Mouse (Mus musculus) gastrocnemius, postnatal 14 days (tissue): Measurements from ENCODE around the gene Sgms1. TPM values are rescaled to one million over a fixed set of nuclear protein-coding genes. Genes with fewer than 3 reads are reported as not detected.

Source experiments
- DNase-seq: peaks from one replicate; pipeline ENCODE4 v3.0.0; 2021; ENCODE audit warnings: mixed read lengths
- intact Hi-C: fragments of 180-260 bp; cut with DNase I; formaldehyde crosslinking; loops from one replicate; pipeline ENCODE4 v1.15.1; 2025; ENCODE audit warnings: low total_unique reads
- total RNA-seq, 2 experiments: library from RNA; stranded (reverse); gene quantifications; 2 replicates each; pipeline ENCODE4 v1.2.3; 2021

Sgms1 gene
- total RNA-seq, 2 experiments from 2014 or later = 35.2 to 55.0 TPM

DNA sequence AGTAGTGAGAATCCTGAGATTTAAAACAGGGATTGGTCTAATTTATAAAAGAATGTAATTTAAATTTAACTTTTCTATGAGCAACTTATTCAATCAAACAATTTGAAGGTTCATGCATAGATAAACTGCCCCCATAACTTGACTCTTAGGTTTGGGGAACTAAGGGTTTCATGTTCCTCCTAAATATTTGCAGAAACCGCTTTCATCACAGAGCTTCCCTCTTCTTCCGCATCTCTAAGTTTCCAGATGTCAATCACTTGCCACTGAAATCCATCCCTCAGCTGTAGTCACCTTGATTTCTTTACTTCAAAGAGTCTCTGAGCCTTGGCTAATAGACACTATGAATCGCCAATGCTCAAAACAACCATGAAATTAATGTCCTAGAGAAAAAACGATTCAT is 130.5 kb downstream of the Sgms1 start:
- intact Hi-C loops = no loop called here
- no peak for DNase-seq

DNA sequence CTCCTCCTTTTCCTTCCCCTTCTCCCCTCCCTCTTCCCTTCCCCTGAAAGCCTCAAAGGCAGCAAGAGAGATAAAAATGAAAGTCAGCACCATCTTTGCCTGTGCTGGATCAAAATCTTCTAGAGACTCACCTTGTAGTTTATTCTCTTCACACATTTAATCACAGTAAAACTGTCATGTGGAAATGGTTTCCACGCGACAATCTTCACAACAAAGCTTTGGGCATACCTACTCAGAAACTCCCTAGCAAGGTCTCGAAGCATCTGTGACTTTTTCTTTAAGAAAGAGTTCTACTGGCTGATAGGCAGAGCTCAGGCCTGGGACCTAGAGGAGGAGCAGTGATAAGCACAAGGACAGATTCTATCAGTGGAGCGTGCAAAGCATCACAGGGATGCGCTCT is 131.4 kb downstream of the Sgms1 start:
- intact Hi-C loops = no loop called here
- no peak for DNase-seq

DNA sequence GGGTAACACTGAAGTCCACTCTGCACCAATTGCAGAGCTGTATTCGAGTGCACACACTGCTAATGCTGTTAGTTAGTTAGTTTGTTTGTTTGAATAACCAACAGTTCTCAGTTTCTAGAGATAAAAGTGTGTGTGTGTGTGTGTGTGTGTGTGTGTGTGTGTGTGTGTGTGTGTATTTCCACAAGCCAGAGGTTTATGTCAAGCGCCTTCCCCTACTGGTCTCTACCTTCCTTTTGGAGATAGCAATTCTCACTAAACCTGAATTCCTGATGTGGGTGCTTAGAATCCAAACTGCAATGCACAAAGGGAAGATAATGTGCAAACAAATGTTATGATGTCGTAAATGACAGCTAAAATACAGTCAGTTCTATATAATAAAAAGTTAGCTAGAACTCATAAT is 131.9 kb downstream of the Sgms1 start:
- intact Hi-C loops = no loop called here
- DNase-seq = no peak

DNA sequence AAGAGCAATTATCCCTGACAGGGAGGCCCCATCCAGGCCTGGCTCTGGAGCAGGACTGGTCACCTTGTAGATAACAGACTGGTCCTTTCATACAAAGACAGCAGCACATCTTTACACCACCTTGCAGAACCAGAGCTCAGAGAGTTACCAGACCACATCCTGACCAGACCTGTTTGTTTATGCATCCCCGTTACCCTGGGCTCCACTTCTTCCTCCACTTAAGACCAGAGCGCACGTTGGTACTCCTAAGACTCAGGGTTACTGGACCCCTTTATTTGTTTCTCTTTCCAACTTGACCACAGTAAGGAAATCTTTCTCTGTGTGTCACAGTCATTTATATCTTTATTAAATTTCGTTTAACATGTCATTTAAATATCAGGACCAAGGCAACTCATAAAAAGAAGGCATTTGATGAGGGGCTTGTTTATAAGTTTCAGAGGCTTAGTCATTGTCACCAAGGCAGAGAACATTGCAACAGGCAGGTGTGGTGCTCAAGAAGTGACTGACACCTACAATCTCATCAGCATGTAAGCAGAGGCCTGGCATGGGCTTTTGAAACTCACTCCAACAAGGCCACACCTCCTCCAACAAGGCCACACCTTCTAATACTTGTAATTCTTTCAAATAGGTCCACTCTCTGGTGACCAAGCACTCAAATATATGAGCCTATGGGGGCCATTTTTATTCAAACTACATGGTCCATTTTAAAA is 132.7 kb downstream of the Sgms1 start:
- no peak for DNase-seq
- intact Hi-C loops = no loop called here

DNA sequence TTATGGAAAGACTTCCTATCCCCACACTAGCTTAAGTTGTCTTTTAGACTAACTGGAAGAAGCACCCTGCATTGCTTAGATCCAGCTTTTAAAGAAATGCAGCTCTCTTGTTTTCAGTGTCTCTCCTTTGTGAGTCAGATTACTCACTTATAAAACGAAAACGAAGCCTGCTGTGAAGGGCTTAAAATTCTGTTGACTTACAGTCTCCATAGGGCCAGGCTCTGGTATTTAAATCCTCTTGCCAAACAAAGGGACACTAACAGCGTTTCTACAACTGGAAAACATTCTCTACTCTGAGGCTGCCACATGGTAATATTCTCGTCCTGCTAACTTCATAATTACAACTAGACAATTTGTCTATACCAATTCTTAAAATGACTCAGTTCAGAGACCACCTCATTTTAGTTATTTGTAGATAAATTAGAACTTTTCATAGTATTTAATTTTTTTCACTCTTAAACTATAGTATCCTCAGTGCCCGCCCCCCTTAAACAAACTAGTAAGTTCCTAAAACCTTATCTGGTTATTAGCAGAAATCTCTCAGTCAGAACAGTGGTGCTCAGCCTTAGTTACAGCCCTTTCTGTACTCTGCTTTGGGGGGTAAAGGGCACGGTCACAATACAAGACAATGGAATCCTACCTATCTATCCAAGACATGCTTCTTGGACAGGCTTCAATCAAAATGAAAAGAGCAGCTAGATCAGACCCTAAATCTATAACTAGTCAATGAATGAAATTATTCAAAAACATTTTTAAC is 133.9 kb downstream of the Sgms1 start:
- DNase-seq = no peak
- intact Hi-C loops = no loop called here

DNA sequence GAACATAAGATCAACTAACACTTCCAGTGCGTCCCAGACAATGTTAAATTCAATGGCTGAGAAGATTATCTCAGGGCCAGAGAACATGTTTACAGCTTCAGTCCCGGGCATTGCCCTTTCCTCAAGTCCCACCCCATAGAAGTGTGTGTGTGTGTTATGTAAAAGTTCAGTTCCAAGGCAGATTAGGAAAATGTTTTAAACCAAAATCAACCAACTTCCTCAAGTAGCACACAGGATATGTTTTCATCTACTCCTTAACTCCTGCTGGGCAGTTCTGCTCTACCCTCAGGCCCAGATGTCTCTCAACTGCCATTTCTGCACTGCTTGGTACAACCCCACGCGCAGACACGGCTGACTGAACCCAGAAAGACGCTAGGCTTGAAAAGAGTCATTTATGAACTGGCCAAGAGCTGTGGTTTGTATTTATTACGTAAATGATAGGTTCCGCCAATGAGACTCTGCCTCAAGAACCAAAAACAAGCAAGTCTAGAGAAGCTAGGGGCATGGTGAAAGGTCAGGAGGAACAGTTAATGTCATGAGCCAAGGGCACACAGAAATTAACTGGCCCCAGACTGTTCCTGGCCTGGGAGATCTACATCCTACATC is 134.7 kb downstream of the Sgms1 start:
- intact Hi-C loops = no loop called here
- DNase-seq = no peak

DNA sequence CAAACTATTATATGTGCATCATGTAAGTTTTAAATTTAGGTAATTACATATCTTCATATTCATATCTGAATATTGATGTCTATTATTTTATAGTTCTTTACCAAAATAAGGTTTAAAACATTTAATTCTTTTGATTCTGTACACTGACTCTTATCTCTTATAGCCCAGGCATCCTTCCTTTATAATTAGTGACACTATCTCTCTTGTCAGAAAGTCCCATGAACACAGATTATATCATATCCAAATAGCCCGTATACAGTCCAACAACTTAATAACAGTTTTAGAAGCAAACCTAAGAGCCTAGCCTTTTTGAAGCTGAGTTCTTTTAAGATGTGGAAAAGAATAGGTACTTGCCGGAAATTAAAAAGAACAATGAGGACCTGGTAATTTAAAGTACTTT is 135.3 kb downstream of the Sgms1 start:
- intact Hi-C loops = no loop called here
- DNase-seq = no peak

DNA sequence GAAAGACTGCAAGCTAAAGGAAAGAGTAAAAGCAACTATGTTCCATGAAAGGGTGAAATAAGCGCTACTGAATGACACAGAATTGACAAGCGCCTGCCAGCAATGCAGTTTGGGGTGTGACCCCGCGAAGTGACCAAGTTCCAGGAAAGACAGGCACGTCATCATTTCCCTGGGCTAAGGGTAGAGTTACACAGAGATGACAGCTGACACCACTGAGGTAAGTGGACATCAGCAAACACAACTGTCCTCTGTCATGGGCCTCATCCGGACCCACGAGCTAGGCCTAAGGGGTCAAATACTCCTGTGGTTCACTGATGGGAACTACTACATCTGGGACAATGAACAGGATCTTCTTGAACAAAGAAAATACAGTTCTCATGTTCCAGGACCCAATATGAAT is 136.5 kb downstream of the Sgms1 start:
- no peak for DNase-seq
- intact Hi-C loops = no loop called here

DNA sequence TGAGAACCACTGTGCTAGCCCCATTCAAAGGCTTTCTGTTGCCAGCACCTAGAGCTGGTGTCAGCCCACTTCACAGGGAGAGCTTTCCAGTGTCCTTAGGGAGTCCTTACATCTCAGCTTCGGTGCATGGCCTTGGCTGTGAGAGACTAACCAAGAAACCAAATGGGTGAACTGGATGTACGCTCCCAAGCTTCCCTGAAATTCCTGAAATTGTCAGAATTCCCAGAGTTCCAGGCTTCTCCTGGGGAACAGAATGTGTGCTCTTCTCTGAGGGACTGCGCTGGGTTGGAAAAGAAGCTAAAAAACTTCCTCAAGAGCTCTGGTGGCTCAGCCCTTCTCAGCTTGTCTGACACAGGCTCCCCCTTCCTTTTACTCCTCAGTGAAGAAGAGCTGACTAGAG is 137.1 kb downstream of the Sgms1 start:
- DNase-seq = no peak
- intact Hi-C loops = no loop called here

DNA sequence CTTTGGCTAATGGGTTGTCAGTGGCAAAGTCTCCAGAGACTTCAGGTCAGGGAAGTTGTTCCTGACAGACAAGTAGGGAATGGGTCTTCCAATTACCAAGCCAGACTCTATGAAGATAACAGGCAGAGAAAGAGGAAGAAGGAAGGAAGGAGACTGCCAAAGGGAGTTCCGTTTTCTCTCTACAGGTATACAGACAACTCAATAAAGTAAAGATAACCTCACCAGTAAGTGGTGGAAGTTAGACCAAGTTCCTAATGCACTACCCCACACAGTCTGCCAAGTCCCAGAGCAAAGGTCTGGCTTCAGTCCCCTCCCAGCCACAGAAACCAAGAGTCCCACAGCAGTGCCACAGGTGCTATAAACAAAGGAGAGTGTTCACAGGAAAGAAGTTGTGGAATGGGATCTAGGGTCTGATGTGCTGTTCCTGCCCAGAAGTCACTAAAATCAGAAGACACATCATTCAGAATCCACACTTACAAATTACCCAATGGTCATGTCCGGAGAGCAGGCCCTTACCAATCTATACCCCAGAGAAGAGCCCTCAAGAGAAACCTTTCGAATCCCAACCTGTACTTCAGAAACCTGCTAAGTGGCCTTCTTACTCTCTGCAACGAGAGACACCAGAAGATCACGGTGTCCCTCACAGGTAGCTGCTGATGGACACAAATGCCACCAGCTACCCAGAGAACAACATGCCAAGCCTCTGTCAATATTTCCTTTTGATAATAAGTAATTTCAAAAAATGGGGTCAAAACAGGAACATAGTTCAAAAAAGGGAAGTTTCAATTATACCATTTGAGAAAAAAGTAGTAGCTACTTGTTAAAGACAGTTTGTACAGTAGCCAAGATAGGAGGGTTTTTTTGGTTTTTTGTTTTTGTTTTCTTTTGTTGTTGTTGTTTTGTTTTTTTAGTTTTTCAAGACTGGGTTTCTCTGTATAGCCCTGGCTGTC is 140.1 kb downstream of the Sgms1 start:
- intact Hi-C loops = loop anchor here (10.0 kb wide), 1 partner anchor 55 kb away; no protein-coding TSS in a partner anchor
- no peak for DNase-seq

DNA sequence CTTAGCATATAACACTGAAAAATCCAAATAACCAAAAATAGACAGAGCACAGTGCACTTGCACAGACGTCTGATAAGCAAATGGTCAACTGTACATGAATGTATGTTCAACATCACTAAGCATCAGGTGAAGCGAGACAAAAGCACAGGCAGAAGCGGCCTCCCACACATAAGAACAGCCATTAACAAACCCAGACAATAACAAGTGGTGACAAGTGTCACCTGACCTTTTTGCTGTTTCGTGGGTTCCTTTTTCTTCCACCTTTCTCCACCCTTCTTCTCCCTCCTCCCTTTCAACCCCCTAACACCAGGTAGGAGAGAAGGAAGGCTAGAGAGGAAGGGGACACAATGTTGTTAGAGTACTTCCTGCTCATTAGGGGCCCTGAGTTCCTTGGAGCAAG is 144.6 kb downstream of the Sgms1 start:
- intact Hi-C loops = loop anchor here (10.0 kb wide), 1 partner anchor 60 kb away; no protein-coding TSS in a partner anchor
- no peak for DNase-seq

DNA sequence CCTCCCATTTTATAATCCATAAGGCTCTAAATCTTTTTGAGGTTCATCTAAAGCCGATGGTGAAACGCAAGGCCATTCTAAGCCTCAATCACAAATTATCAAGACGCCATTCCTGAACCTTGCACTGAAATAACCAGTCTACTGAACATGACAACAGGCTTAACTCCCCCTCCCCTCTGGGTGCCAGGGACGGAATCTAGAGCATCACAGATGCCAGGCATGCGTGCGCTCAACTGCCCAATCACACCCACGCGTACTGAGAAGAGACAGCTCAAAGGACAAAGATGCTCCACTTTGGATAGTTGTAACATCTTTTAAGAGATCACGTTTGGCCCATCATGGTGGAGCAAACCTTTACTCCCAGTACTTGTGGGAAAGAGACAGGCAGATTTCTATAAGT is 146.3 kb downstream of the Sgms1 start:
- no peak for DNase-seq
- intact Hi-C loops = loop anchor here (10.0 kb wide), 1 partner anchor 62 kb away; no protein-coding TSS in a partner anchor

DNA sequence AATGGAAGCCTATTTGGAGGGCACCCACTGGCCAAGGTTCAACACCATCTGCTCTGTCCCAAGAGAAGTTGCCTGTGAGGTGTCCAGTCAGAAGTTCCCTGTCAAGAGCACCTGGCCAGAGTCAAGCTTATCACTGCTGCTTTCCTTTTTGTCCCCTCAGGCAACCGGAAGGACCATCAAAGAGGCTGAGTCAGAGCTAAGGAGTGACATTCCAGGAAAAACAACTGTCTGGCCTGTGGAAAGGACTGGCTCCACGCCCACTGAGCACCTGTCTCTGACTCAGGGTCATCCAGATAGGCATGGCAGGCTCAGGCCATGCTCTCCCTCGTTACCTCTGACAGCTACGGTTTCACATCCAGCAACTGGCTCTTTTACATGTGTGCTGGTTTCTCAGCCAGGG is 147.4 kb downstream of the Sgms1 start:
- peak; percentile 77 for DNase-seq
- intact Hi-C loops = loop anchor here (10.0 kb wide), 1 partner anchor 63 kb away; no protein-coding TSS in a partner anchor

DNA sequence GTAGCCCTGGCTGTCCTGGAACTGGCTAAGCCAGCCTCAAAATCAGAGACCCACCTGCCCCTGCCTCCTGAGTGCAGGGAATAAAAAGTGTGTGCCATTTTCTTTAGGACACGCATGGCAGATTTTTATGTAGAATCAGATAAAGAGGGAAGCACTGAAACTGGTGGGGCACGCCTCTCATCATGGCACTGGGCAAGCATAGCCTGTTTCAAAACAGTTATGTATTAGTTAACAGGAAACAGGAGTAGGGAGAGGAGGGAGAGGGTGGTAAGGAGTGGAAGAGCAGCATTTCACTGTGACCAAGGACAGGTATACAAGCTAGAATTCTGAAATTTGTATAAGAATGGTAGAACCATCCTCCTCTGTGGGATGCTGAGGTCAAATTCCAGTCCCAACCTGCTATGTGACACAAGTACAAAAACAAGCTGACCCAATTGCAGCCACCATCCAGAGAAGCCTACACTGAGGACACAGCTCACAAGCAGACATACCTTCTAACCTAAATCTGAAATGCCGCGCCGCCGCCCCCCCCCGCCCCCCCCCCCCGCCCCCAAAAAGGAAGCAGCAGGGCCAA is 149.0 kb downstream of the Sgms1 start:
- intact Hi-C loops = loop anchor here (10.0 kb wide), 1 partner anchor 64 kb away; no protein-coding TSS in a partner anchor
- DNase-seq = no peak

DNA sequence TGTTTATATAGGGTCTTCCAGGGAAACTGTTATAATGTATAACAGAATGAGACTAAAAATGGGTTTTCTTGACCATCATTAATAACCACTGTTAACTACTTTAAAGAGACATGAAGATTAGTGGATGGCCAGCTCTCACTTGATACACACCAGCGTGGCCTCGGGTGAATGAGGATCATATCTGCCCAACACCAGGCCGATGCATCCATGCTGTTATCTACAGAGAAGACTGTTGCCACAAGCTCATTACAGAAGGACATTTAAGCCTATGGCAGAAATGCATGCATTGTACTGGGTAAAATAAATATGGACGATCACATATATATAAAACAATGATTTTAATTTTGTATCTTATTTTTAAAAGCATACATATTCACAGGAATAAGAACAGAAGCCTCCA is 149.6 kb downstream of the Sgms1 start:
- DNase-seq = no peak
- intact Hi-C loops = loop anchor here (10.0 kb wide), 1 partner anchor 65 kb away; no protein-coding TSS in a partner anchor

DNA sequence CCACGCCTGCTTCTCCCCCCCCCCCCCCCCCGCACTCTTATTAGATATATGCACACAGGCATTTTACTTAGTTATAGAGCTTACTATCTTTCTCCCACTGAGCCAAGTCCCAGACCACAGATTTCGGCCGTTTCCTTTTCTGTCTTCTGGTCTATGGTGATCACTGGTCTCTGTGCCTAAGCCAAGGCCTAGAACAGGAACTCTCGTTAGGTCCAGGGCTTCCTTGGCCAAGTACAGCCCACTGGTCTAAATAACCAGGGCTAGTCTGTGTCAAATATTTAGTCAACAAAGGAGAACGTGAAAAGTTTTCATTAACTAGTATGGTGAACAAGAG is 150.1 kb downstream of the Sgms1 start:
- intact Hi-C loops = no loop called here
- DNase-seq = no peak

DNA sequence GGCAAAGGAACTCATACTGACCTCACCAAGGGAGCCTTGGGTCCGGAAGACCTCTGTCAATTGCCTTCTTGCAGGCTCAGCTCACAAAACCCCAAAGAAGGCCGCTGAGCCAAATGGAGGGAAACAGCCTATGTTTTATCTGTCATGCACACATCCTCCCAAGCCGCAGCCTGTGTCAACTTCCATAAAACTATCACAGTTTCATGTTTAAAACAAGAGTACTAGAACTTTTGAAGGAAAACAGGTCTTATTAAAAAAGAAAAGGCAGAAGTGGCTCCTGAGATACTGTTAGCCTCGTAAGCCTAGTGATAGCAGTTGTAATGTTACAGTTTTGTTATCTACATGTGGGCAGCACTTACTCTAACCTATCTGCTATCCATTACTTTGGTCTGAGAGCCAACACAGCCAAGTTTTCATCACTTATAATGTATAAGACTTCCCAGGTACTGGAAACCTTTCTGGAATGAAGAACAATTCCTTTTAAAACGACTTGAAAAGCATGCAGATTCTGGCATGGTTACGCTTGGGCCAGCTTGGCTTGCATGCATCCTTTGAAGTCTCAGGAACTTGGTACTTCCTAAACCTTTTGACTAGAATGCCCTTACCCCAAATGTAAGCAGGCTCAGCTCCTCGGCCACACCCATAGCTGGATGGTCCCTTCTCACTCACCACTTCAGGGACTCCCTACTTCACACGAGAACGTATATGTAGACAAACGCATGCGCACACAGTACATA is 150.6 kb downstream of the Sgms1 start:
- no peak for DNase-seq
- intact Hi-C loops = no loop called here

DNA sequence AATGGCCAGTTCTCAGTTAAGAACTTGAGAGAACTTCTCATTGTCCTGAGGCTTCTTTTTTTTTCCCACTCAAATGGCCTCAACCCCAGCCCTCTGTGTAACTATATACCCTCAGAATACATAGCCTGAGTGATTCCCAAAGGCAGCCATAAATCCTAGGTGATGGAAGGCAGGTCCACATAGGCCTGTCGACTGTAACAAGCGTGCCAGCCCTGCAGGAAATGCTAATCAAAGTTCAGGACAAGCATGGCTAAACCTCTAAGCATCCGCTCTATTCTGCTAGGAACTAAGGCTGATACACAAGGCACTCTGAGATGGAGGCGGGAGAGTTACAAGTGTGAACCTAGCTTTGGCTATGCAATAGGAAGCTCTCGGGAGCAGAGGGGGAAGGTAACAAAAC is 151.8 kb downstream of the Sgms1 start:
- intact Hi-C loops = no loop called here

DNA sequence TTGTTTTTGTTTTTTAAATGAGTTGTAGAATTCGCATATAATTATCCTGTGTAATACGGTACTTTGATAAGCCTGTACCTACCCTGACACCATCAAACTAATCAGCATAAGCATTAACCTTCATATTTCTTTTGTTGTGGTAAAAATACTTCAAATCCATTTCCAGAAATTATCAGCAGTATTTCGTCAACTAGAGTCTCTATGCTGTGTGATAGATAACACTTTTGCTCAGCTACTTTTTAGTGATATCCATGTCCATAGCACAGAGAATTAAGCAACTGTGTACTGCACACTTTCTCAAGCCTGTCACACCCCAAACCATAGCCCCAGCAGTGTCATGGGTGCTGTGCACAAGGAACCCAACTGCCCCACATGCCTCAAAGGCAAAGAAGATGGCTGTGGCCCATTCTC is 152.3 kb downstream of the Sgms1 start:
- intact Hi-C loops = no loop called here
- DNase-seq = no peak

More for the DNA sequence above, 151.8 kb downstream of the Sgms1 start:
- DNase-seq = no peak
